Mouse (Mus musculus): Measurements from ENCODE around the gene Aldh6a1.
A peak's percentile ranks its signal among the peaks of the same experiment; 100 is the strongest.

Gene Aldh6a1

GRCm38 (mm10) chr12:84408819-84409507 is 41.8 kb downstream of the Aldh6a1 start, which contains the start of the genes Entpd5 and Bbof1:
TSS of gene Entpd5 (minus strand) at chr12:84409029.
TSS of gene Bbof1 (plus strand) at chr12:84409071.
- DNase-seq = peak; percentile 91

- DNase-seq = no peak
These were observed 42.7 kb downstream of the Aldh6a1 start for GRCm38 (mm10) chr12:84407874-84408818.

- DNase-seq = no peak
These were observed 43.5 kb downstream of the Aldh6a1 start for GRCm38 (mm10) chr12:84407259-84407658.

GRCm38 (mm10) chr12:84404541-84404940 is 46.3 kb downstream of the Aldh6a1 start:
- DNase-seq = no peak

- no peak for DNase-seq
These were observed 47.9 kb downstream of the Aldh6a1 start for GRCm38 (mm10) chr12:84402923-84403322.

GRCm38 (mm10) chr12:84400653-84401052 is 50.2 kb downstream of the Aldh6a1 start:
- no peak for DNase-seq

- DNase-seq = no peak
These were observed 50.7 kb downstream of the Aldh6a1 start for GRCm38 (mm10) chr12:84400068-84400467.

GRCm38 (mm10) chr12:84399663-84400062 is 51.1 kb downstream of the Aldh6a1 start:
- no peak for DNase-seq

- DNase-seq = no peak
These were observed 51.7 kb downstream of the Aldh6a1 start for GRCm38 (mm10) chr12:84399135-84399534.

- no peak for DNase-seq
These were observed 52.2 kb downstream of the Aldh6a1 start for GRCm38 (mm10) chr12:84398629-84399028.

GRCm38 (mm10) chr12:84397685-84398084 is 53.1 kb downstream of the Aldh6a1 start:
- DNase-seq = no peak

- DNase-seq = no peak
These were observed 53.7 kb downstream of the Aldh6a1 start for GRCm38 (mm10) chr12:84396947-84397679.

- no peak for DNase-seq
These were observed 57.0 kb downstream of the Aldh6a1 start for GRCm38 (mm10) chr12:84393847-84394246.

GRCm38 (mm10) chr12:84392681-84393080 is 58.1 kb downstream of the Aldh6a1 start:
- no peak for DNase-seq

- DNase-seq = no peak
These were observed 60.5 kb downstream of the Aldh6a1 start for GRCm38 (mm10) chr12:84390336-84390735.

- no peak for DNase-seq
These were observed 61.9 kb downstream of the Aldh6a1 start for GRCm38 (mm10) chr12:84388774-84389400.

GRCm38 (mm10) chr12:84388097-84388496 is 62.7 kb downstream of the Aldh6a1 start:
- no peak for DNase-seq

- no peak for DNase-seq
These were observed 65.4 kb downstream of the Aldh6a1 start for GRCm38 (mm10) chr12:84385408-84385807.

GRCm38 (mm10) chr12:84384644-84385081 is 66.1 kb downstream of the Aldh6a1 start:
- DNase-seq = peak; percentile 22

GRCm38 (mm10) chr12:84382369-84382768 is 68.4 kb downstream of the Aldh6a1 start:
- no peak for DNase-seq

All from right cerebral cortex, postnatal 4 days (tissue).